Mouse (Mus musculus): ENCODE measurements at regions not wholly inside any gene's neighbourhood (a gene's known extent, or its start where the extent isn't known, plus 50 kb on each side); places are given as distances from the start of the nearest gene placed in this dataset.

GRCm38 (mm10) chr1:91691601-91692000 lies 109.7 kb upstream of the Twist2 start:
- DNase-seq (ENCODE audit: low spot score), result no peak
- WGBS, result 85% methylated on average over 1 of the region's 1 CpGs

DNA sequence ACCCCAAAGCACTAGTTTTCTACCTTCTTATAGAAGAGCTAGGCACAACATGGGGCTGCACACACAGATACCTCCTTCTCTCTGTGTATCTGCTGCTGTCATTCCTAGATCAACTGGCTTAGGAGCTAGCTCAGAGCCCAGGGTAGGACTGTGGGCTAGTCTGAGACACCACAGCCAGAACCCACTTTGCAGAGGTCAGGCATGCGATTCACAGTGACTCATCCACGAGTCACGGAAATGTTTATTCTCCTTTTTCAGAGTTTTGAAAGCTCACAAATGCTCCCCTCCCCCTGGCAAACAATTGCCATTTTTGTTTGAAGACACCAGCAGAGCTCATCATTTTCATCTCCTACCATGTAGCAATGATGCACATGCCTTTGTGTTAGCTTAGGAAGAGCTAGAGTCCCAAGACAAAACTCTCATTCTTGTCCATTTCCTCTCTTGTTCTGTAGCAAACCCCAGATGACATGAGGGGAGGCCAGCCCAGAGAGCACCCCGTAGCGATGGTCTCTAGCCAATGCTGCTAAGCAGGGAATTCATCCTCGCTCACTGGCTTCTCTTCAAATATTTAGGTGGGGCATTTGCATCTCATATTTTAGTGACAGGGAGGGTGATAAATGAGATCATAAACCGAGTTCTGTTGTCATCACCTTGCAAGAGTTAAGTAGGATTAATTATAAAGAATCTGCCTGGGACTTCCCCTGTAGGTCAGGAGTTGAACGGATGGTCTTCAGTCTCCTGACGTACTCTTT lies 108.4 kb upstream of the Twist2 start:
- TF ChIP-seq CTCF (IDR thresholded peaks at IDR 0.05; ENCODE audit: low read depth), result no peak
- Histone ChIP-seq H3K4me2 (ENCODE audit: low read length) (no peak overlapping the region), H3K4me1 (replicated peaks; ENCODE audit: insufficient read depth, low read length) (no peaks in the 10 kb centered on the region), H3K9me3 (replicated peaks; ENCODE audit: low read length) (no peaks in the 10 kb centered on the region), H3K27me3 (ENCODE audit: insufficient read depth, low read length) (no peaks in the 10 kb centered on the region), H3K36me3 (ENCODE audit: insufficient read depth, low read length) (no peaks in the 10 kb centered on the region), H3K27ac (no peak overlapping the region), H3K9ac (ENCODE audit: low read depth, low read length) (no peak overlapping the region), H3K4me3 (replicated peaks; ENCODE audit: low read depth, low read length) (no peak overlapping the region)
- DNase-seq (ENCODE audit: low spot score) (no peak), ATAC-seq (replicated peaks; ENCODE audit: low FRiP score, low read depth) (no peak)
- WGBS, result 78% methylated on average over 9 of the region's 9 CpGs

More at GRCm38 (mm10) chr1:91691601-91692000, 109.7 kb upstream of the Twist2 start:
- Histone ChIP-seq H3K9me3 (replicated peaks; ENCODE audit: low read length) (no peaks in the 10 kb centered on the region), H3K27me3 (ENCODE audit: insufficient read depth, low read length) (no peaks in the 10 kb centered on the region), H3K4me2 (ENCODE audit: low read length) (no peak overlapping the region), H3K27ac (no peak overlapping the region), H3K36me3 (ENCODE audit: insufficient read depth, low read length) (no peaks in the 10 kb centered on the region), H3K4me1 (replicated peaks; ENCODE audit: insufficient read depth, low read length) (no peaks in the 10 kb centered on the region), H3K4me3 (replicated peaks; ENCODE audit: low read depth, low read length) (no peak overlapping the region), H3K9ac (ENCODE audit: low read depth, low read length) (no peak overlapping the region)
- TF ChIP-seq CTCF (IDR thresholded peaks at IDR 0.05; ENCODE audit: low read depth), result no peak
- no peak for ATAC-seq (replicated peaks; ENCODE audit: low FRiP score, low read depth)

- no peak for ATAC-seq (replicated peaks; ENCODE audit: low FRiP score, low read depth)
- H3K9me3 ChIP-seq (replicated peaks; ENCODE audit: low read length), result no peaks in the 10 kb centered on the region
- H3K4me2 ChIP-seq (ENCODE audit: low read length), result no peak overlapping the region
- H3K4me1 ChIP-seq (replicated peaks; ENCODE audit: insufficient read depth, low read length), result no peaks in the 10 kb centered on the region
- H3K36me3 ChIP-seq (ENCODE audit: insufficient read depth, low read length), result no peaks in the 10 kb centered on the region
- WGBS, result 55% methylated on average over 8 of the region's 8 CpGs
- H3K4me3 ChIP-seq (replicated peaks; ENCODE audit: low read depth, low read length), result no peak overlapping the region
- H3K27ac ChIP-seq, result no peak overlapping the region
- TF ChIP-seq CTCF (IDR thresholded peaks at IDR 0.05; ENCODE audit: low read depth), result no peak
- H3K27me3 ChIP-seq (ENCODE audit: insufficient read depth, low read length), result no peaks in the 10 kb centered on the region
- no peak for DNase-seq (ENCODE audit: low spot score)
- H3K9ac ChIP-seq (ENCODE audit: low read depth, low read length), result no peak overlapping the region
Measured at GRCm38 (mm10) chr1:91697053-91697452, 104.2 kb upstream of the Twist2 start.

- TF ChIP-seq CTCF (IDR thresholded peaks at IDR 0.05; ENCODE audit: low read depth), result no peak
- no peak overlapping the region for H3K9ac ChIP-seq (ENCODE audit: low read depth, low read length)
- no peak overlapping the region for H3K4me2 ChIP-seq (ENCODE audit: low read length)
- H3K4me1 ChIP-seq (replicated peaks; ENCODE audit: insufficient read depth, low read length), result no peaks in the 10 kb centered on the region
- ATAC-seq (replicated peaks; ENCODE audit: low FRiP score, low read depth), result no peak
- H3K27ac ChIP-seq, result no peak overlapping the region
- WGBS, result 77% methylated on average over 12 of the region's 12 CpGs
- no peak for DNase-seq (ENCODE audit: low spot score)
- H3K36me3 ChIP-seq (ENCODE audit: insufficient read depth, low read length), result no peaks in the 10 kb centered on the region
- H3K4me3 ChIP-seq (replicated peaks; ENCODE audit: low read depth, low read length), result no peak overlapping the region
- no peaks in the 10 kb centered on the region for H3K9me3 ChIP-seq (replicated peaks; ENCODE audit: low read length)
- H3K27me3 ChIP-seq (ENCODE audit: insufficient read depth, low read length), result no peaks in the 10 kb centered on the region
Measured at GRCm38 (mm10) chr1:91701475-91701874, 99.8 kb upstream of the Twist2 start.

GRCm38 (mm10) chr1:91702021-91702420 lies 99.2 kb upstream of the Twist2 start:
- no peak for TF ChIP-seq CTCF (IDR thresholded peaks at IDR 0.05; ENCODE audit: low read depth)
- no peak for DNase-seq (ENCODE audit: low spot score)
- no peak overlapping the region for H3K27ac ChIP-seq

DNA sequence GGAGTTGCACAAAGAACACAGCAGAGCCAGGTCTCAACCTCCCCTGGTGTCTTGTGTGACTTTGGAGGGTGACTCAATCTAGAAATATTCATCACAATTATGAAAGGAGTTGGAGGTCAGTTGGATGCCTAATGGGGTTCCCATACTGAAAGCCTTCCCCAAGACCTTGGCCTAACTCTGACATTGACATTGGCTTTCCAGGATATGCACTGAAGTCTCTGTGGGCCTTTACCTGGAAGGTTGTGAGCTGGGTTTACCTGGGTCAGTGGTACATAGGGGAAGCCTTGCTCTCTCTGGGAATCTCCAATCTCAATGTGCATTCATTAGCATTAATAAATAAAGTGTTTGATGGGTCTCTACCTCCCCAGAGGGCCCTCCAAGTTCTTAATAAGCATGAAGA lies 98.5 kb upstream of the Twist2 start:
- H3K4me3 ChIP-seq (replicated peaks; ENCODE audit: low read depth, low read length), result no peak overlapping the region
- H3K27ac ChIP-seq, result no peak overlapping the region
- no peak for DNase-seq (ENCODE audit: low spot score)
- TF ChIP-seq CTCF (IDR thresholded peaks at IDR 0.05; ENCODE audit: low read depth), result no peak
- no peaks in the 10 kb centered on the region for H3K36me3 ChIP-seq (ENCODE audit: insufficient read depth, low read length)
- ATAC-seq (replicated peaks; ENCODE audit: low FRiP score, low read depth), result no peak
- no peak overlapping the region for H3K9ac ChIP-seq (ENCODE audit: low read depth, low read length)
- no peaks in the 10 kb centered on the region for H3K9me3 ChIP-seq (replicated peaks; ENCODE audit: low read length)
- H3K4me1 ChIP-seq (replicated peaks; ENCODE audit: insufficient read depth, low read length), result no peaks in the 10 kb centered on the region
- H3K4me2 ChIP-seq (ENCODE audit: low read length), result no peak overlapping the region
- H3K27me3 ChIP-seq (ENCODE audit: insufficient read depth, low read length), result no peaks in the 10 kb centered on the region

More at GRCm38 (mm10) chr1:91702021-91702420, 99.2 kb upstream of the Twist2 start:
- no peak for ATAC-seq (replicated peaks; ENCODE audit: low FRiP score, low read depth)
- Histone ChIP-seq H3K9me3 (replicated peaks; ENCODE audit: low read length) (no peaks in the 10 kb centered on the region), H3K9ac (ENCODE audit: low read depth, low read length) (no peak overlapping the region), H3K27me3 (ENCODE audit: insufficient read depth, low read length) (no peaks in the 10 kb centered on the region), H3K4me3 (replicated peaks; ENCODE audit: low read depth, low read length) (no peak overlapping the region), H3K4me1 (replicated peaks; ENCODE audit: insufficient read depth, low read length) (no peaks in the 10 kb centered on the region), H3K4me2 (ENCODE audit: low read length) (no peak overlapping the region), H3K36me3 (ENCODE audit: insufficient read depth, low read length) (no peaks in the 10 kb centered on the region)
- 75% methylated on average over 6 of the region's 6 CpGs for WGBS

- H3K9ac ChIP-seq (ENCODE audit: low read depth, low read length), result no peak overlapping the region
- no peaks in the 10 kb centered on the region for H3K36me3 ChIP-seq (ENCODE audit: insufficient read depth, low read length)
- no peaks in the 10 kb centered on the region for H3K9me3 ChIP-seq (replicated peaks; ENCODE audit: low read length)
- WGBS, result 79% methylated on average over 9 of the region's 9 CpGs
- no peak overlapping the region for H3K4me2 ChIP-seq (ENCODE audit: low read length)
- no peak for ATAC-seq (replicated peaks; ENCODE audit: low FRiP score, low read depth)
- H3K4me3 ChIP-seq (replicated peaks; ENCODE audit: low read depth, low read length), result no peak overlapping the region
- DNase-seq (ENCODE audit: low spot score), result no peak
- H3K4me1 ChIP-seq (replicated peaks; ENCODE audit: insufficient read depth, low read length), result no peaks in the 10 kb centered on the region
- no peak for TF ChIP-seq CTCF (IDR thresholded peaks at IDR 0.05; ENCODE audit: low read depth)
- no peaks in the 10 kb centered on the region for H3K27me3 ChIP-seq (ENCODE audit: insufficient read depth, low read length)
- H3K27ac ChIP-seq, result no peak overlapping the region
Measured at GRCm38 (mm10) chr1:91705451-91705850, 95.8 kb upstream of the Twist2 start.

All from kidney, postnatal 0 days (tissue).